Mouse (Mus musculus) kidney, postnatal 10 days (tissue): ENCODE measurements at regions not wholly inside any gene's neighbourhood (a gene's known extent, or its start where the extent isn't known, plus 50 kb on each side); places are given as distances from the start of the nearest gene placed in this dataset.

Experiments
- DNase-seq: peaks from one replicate; pipeline ENCODE4 v3.0.0; 2021; ENCODE audit warnings: mixed read lengths

- peak; percentile 21 for DNase-seq
Measured at GRCm38 (mm10) chr2:128373363-128374252, 217.4 kb upstream of the Spdye4c start.

GRCm38 (mm10) chr2:128374253-128374566 lies 216.8 kb upstream of the Spdye4c start:
- no peak for DNase-seq

DNA sequence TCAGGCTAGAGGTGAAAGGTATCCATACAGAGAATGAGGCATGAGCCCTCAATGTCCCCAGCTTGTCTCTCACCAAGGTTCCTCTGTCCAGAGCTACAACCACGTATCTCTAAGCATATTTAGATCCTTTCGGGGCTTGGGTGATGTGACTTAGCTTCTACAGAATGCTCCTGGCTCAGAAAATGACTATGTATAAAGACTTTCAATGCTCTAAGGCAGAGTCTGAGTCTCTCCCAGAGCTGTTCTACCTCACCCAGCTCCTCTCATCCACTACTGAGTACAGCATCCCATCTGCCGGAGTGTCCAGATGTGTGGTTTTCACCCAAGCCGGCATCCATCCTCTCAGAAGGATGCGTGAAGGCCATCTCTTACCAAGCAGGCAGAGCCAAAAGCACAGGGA lies 216.1 kb upstream of the Spdye4c start:
- no peak for DNase-seq

GRCm38 (mm10) chr2:128375827-128376226 lies 215.2 kb upstream of the Spdye4c start:
- DNase-seq, result no peak

- no peak for DNase-seq
Measured at GRCm38 (mm10) chr2:128377176-128377575, 213.8 kb upstream of the Spdye4c start.

GRCm38 (mm10) chr2:128377680-128378079 lies 213.3 kb upstream of the Spdye4c start:
- no peak for DNase-seq

- no peak for DNase-seq
Measured at GRCm38 (mm10) chr2:128378456-128378855, 212.6 kb upstream of the Spdye4c start.

- no peak for DNase-seq
Measured at GRCm38 (mm10) chr2:128379151-128379550, 211.9 kb upstream of the Spdye4c start.

DNA sequence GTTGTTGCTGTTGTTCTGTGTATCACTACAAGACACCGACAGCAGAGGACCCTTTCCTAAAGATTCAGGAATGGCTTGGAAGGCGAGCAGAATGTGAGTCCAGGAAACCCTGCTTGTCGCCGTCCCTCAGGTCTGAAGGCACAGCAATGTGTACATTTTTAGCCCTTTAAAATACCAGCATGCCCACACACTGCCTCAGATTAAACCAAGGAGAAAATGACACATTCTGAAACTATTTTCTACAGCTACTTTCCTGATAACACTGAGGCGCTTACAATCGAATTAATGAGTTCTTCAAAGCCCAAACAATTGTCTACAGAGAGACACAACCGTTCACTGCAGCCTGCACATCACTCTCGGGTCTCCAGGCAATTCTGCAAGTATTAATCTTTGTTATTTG lies 211.5 kb upstream of the Spdye4c start:
- DNase-seq, result no peak

GRCm38 (mm10) chr2:128380581-128380980 lies 210.4 kb upstream of the Spdye4c start:
- no peak for DNase-seq

- DNase-seq, result no peak
Measured at GRCm38 (mm10) chr2:128381684-128382205, 209.3 kb upstream of the Spdye4c start.

GRCm38 (mm10) chr2:128382473-128382872 lies 208.5 kb upstream of the Spdye4c start:
- DNase-seq, result no peak

GRCm38 (mm10) chr2:128384612-128385011 lies 206.4 kb upstream of the Spdye4c start:
- no peak for DNase-seq

DNA sequence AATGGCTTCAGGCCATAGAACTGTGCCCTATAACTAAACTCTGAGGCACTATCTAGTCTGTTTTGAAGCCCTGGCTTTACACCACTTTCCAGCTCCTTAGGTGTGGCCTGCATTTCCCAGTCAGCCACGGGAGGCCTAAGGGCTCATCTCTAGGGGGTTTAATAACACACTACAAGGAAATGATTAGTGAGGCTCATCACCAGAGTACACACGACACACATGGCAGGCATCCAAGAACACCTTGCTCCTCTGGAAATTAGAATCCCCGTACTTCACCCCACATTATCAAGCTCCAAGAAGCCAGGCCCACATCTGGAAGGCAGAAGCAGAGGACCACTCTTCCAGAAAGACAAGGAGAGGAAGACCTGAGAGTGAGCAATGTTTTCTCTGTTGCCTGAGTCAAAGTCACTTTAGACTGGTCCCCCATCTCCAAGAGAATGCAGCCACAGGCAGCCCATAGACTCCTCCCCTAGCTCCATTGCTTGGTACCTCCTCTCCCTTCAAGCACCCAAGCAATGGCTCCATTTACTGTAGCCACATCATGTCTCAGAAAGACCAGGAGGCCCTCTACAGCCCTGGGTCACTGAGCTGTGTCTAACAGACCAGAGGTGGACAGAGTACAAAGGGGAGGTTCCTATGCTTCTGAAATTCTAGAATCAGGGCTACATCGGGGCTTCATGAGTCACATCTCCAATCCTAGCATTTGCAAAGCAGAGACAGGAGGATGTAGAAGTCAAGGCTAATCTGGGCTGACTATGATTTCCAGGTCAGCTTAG lies 204.0 kb upstream of the Spdye4c start:
- DNase-seq, result peak; percentile 53

- DNase-seq, result no peak
Measured at GRCm38 (mm10) chr2:128387851-128388471, 203.0 kb upstream of the Spdye4c start.

DNA sequence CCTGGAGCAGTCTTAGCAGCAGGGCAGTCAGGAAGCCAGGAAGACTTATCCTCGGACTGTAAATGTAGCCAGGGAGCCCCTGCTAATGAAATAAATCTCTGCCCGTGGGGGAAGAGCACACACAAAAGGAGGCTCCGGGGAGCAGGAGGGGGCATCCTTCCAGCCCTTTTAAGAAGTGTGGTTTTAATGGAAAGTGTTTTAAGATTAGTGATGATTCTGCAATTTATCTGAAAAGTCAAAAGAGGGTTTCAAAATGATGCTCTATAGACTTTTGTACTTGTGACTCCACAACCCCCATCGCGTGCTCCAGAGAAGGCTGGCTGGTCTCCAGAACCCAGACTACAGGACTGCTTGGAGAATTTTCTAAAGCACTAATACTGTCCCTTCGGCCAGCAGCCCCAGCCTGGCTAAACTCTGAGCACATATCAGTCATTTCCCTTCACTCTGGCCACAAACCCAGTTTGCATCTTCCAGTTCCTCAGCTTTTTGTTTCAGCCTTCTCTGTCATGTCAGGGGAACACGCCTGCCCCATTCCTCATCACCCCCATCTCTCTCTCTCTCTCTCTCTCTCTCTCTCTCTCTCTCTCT lies 202.0 kb upstream of the Spdye4c start:
- peak; percentile 62 for DNase-seq

- no peak for DNase-seq
Measured at GRCm38 (mm10) chr2:128392344-128392743, 198.7 kb upstream of the Spdye4c start.

DNA sequence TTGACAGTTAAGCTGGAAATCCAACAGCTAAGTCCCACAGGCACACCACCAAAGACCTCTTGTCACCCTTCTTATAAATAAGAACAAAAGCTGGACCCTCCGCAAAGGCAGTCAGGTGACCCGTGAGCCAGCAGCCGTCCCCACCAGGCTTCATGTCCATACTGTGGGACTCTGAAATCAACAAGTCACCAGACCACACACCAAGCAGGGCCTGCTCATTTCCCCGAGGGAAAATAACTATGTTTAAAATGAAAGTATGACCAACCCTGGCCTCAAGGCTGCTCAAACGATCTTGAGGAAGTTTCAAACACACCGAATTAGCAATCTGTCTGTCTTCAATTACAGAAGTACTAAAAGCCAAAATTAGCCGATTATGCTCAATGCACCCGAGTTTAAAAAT lies 197.6 kb upstream of the Spdye4c start:
- DNase-seq, result no peak

DNA sequence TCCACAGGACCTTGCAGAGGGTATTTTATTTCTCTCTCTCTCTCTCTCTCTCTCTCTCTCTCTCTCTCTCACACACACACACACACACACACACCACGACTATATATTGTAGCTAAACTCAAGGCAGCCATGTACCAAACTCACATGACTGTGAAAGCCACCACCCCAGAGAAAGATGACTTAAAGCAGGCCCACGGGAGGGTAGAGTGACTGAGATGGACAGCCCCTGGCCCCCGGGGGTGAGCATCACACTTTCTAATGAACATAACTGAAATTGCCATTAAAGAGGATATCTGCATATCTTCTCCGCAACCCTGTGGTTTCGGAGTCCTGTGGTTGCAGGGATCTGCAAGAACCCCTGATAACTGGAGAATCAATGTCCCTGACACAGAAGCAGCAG lies 197.1 kb upstream of the Spdye4c start:
- no peak for DNase-seq

DNA sequence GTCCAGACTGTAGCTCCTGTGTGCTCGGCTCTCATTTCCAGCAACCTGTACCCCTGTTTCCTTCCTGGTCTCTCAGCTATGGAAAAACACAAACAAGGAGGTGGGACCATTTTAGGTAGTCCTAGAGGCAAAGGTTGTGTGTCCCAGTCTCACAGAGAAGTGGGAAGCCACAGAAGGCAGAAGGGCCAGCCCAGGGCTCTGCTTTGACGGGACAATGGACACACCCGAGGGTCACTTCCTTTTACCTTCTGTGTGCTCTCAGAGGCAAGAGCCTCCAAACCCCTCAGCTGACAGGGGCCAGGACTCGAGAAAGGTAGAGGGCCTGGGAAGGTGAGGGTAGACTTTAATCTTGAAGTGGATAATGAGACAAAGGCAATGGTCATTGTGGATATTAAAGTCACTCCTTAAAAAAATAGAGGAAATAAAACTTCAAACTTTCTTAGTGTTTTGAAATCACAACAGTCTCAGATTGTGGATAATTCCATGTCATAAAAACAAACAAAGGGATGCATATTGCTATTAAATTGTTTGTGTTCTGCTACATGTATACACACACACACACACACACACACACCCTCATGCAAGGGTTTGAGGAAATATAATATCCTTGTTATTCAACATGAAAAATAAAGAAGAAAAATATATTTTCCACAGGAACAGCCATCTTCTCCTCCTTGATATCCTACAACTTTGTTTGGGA lies 195.6 kb upstream of the Spdye4c start:
- peak; percentile 17 for DNase-seq

GRCm38 (mm10) chr2:128396008-128396346 lies 195.0 kb upstream of the Spdye4c start:
- DNase-seq, result peak; percentile 97

- DNase-seq, result no peak
Measured at GRCm38 (mm10) chr2:128401359-128401758, 189.7 kb upstream of the Spdye4c start.
